Mouse (Mus musculus) forebrain, embryonic 14.5 days (tissue): ENCODE data around the gene Il25. TPM values are rescaled to one million over a fixed set of nuclear protein-coding genes. Genes with fewer than 3 reads are reported as not detected.
A peak's percentile ranks its signal among the peaks of the same experiment; 100 is the strongest.

Source experiments
- microRNA counts: library from miRNA; unstranded; fragments of <30 nt; microRNA quantifications from one replicate; lab custom pipeline; 2016
- microRNA-seq: library from miRNA; unstranded; fragments of <30 nt; microRNA quantifications from one replicate; pipeline ENCODE4, GENCODE M21; 2016
- polyA plus RNA-seq: library from polyadenylated mRNA; unstranded; fragments of >200 nt; fragmentation: Nextera tagmentation; extraction: Ambion mirVana; gene quantifications from 2 replicates; pipeline ENCODE4 v1.2.1, GENCODE M21; 2014

The Il25 gene
- polyA plus RNA-seq, 1 experiment from 2014 or later, result 0.38 TPM

MicroRNAs encoded within 50 kb of the gene (microRNA counts, 519-probe panel; counts per million panel counts)
- microRNA mmu-miR-208a (lab: Ali Mortazavi, UCI) (1,799 counts per million, percentile 4 among the panel's probes with 10 or more counts), microRNA mmu-miR-208b (lab: Ali Mortazavi, UCI) (not detected)

Small RNAs within 50 kb of the gene (microRNA-seq; reads per million reads assigned to microRNA genes)
- not detected for gene Mir208a
- gene Mir208b, result 2.9 reads per million, percentile 16 among the genes with 10 or more reads in this experiment

Other genes starting within 250 kb of the Il25 start
- gene 1700123O20Rik, start 246.5 kb upstream of the Il25 start, polyA plus RNA-seq, result 89.3 and 91.5 TPM in 2 replicates
- gene Acin1, start 245.8 kb upstream of the Il25 start, polyA plus RNA-seq, result 121 and 140 TPM in 2 replicates
- 0.14 and 0.15 TPM in 2 replicates for gene Gm29776, start 233.9 kb upstream of the Il25 start, polyA plus RNA-seq
- not detected in 2 replicates for gene Cebpe, start 220.5 kb upstream of the Il25 start, polyA plus RNA-seq
- 6.9 and 9.8 TPM in 2 replicates for gene Slc7a8, start 150.7 kb upstream of the Il25 start, polyA plus RNA-seq
- not detected in 2 replicates for gene Rnf212b, start 118.6 kb upstream of the Il25 start, polyA plus RNA-seq
- 9.3 and 11.7 TPM in 2 replicates for gene Homez, start 61.7 kb upstream of the Il25 start, polyA plus RNA-seq
- 2.5 TPM in 2 replicates for gene Ppp1r3e, start 55.1 kb upstream of the Il25 start, polyA plus RNA-seq
- gene Bcl2l2, start 49.3 kb upstream of the Il25 start, polyA plus RNA-seq, result 4.0 and 4.4 TPM in 2 replicates
- not detected in 2 replicates for gene Gm20521, start 49.3 kb upstream of the Il25 start, polyA plus RNA-seq
- gene Pabpn1, start 40.2 kb upstream of the Il25 start, polyA plus RNA-seq, result 133 and 140 TPM in 2 replicates
- gene Slc22a17, start 19.6 kb upstream of the Il25 start, polyA plus RNA-seq, result 76.1 and 82.9 TPM in 2 replicates
- gene Efs, start 6.6 kb upstream of the Il25 start, polyA plus RNA-seq, result 26.9 and 27.7 TPM in 2 replicates
- gene Cmtm5, start 3.6 kb downstream of the Il25 start, polyA plus RNA-seq, result 2.8 and 3.5 TPM in 2 replicates
- gene Myh6, start 34.2 kb downstream of the Il25 start, polyA plus RNA-seq, result 0.91 and 1.2 TPM in 2 replicates
- gene Gm17428, start 44.2 kb downstream of the Il25 start, polyA plus RNA-seq, result not detected in 2 replicates
- 5.4 and 6.5 TPM in 2 replicates for gene Myh7, start 61.9 kb downstream of the Il25 start, polyA plus RNA-seq
- gene Ngdn, start 82.8 kb downstream of the Il25 start, polyA plus RNA-seq, result 64.1 and 72.0 TPM in 2 replicates
- gene Zfhx2, start 159.6 kb downstream of the Il25 start, polyA plus RNA-seq, result 8.5 and 12.0 TPM in 2 replicates
- gene Thtpa, start 162.1 kb downstream of the Il25 start, polyA plus RNA-seq, result 44.4 and 47.2 TPM in 2 replicates
- 8.1 and 9.2 TPM in 2 replicates for gene Ap1g2, start 173.9 kb downstream of the Il25 start, polyA plus RNA-seq
- 24.1 and 28.9 TPM in 2 replicates for gene Jph4, start 184.2 kb downstream of the Il25 start, polyA plus RNA-seq